Mouse (Mus musculus) bone marrow, adult 2 months (tissue): ENCODE results near the gene Cuedc2.

ENCODE experiments used
- CTCF ChIP-seq: fragments of 200-500 bp; IDR thresholded peaks from 2 replicates; pipeline ENCODE4 v1.5.1; 2011; ENCODE audit warnings: low read length, control low read depth; ENCODE audit not compliant: control insufficient read depth, insufficient read depth
- POLR2A ChIP-seq: fragments of 200-500 bp; IDR thresholded peaks from 2 replicates; pipeline ENCODE4 v1.6.1; 2011; ENCODE audit warnings: low read depth, mild to moderate bottlenecking, control low read depth, low read length, borderline replicate concordance; ENCODE audit not compliant: control insufficient read depth

GRCm38 (mm10) chr19:46320076-46320785 is 18.3 kb downstream of the Cuedc2 start:
- TF ChIP-seq CTCF (no peak), POLR2A (no peak)
